Mouse (Mus musculus) neural tube, embryonic 12.5 days (tissue): ENCODE measurements around the gene Myh1. TPM values are rescaled to one million over a fixed set of nuclear protein-coding genes. Genes with fewer than 3 reads are reported as not detected.

ENCODE experiments used
- ATAC-seq: fragments of 200-750 bp; cut with Nextera tagmentation; 2 replicates; pipeline ENCODE4 v1.8.0; 2017; ENCODE audit warnings: low read depth, mild to moderate bottlenecking, moderate TSS enrichment, moderate library complexity; ENCODE audit not compliant: low FRiP score
- H3K27ac ChIP-seq: fragments of 300-500 bp; sonication (generic); 2 replicates; pipeline ENCODE4 v1.5.1; 2016
- H3K27me3 ChIP-seq: fragments of 300-500 bp; sonication (generic); replicated peaks from 2 replicates; pipeline ENCODE4 v1.6.1; 2016; ENCODE audit warnings: mild to moderate bottlenecking
- H3K36me3 ChIP-seq: fragments of 300-500 bp; sonication (generic); 2 replicates; pipeline ENCODE4 v1.6.1; 2016; ENCODE audit warnings: mild to moderate bottlenecking
- H3K4me1 ChIP-seq: fragments of 300-500 bp; sonication (generic); 2 replicates; pipeline ENCODE4 v1.6.1; 2016
- H3K4me2 ChIP-seq: fragments of 300-500 bp; sonication (generic); replicated peaks from 2 replicates; pipeline ENCODE4 v1.6.1; 2016; ENCODE audit warnings: mild to moderate bottlenecking
- H3K4me3 ChIP-seq: fragments of 300-500 bp; sonication (generic); 2 replicates; pipeline ENCODE4 v1.5.1; 2016
- H3K9ac ChIP-seq: fragments of 300-500 bp; sonication (generic); 2 replicates; pipeline ENCODE4 v1.6.1; 2016; ENCODE audit warnings: mild to moderate bottlenecking
- H3K9me3 ChIP-seq: fragments of 300-500 bp; sonication (generic); 2 replicates; pipeline ENCODE4 v1.6.1; 2016; ENCODE audit warnings: mild to moderate bottlenecking
- WGBS: fragments of 180-500 bp; shearing (Covaris S2); methylation state at CpG from one replicate; pipeline ENCODE4 v1.1.7; 2016; 5-methylcytosine and 5-hydroxymethylcytosine counted together
- polyA plus RNA-seq: library from polyadenylated mRNA; unstranded; fragments of >200 nt; fragmentation: Nextera tagmentation; extraction: Ambion mirVana; gene quantifications from 2 replicates; pipeline ENCODE4 v1.2.1, GENCODE M21; 2016

The Myh1 gene
- 0.04 TPM in 1 of 2 replicates, not detected in the other for polyA plus RNA-seq

- H3K4me1 ChIP-seq = no peaks in the 10 kb centered on the region
- H3K4me2 ChIP-seq = no peak within 1 kb of the TSS
- no peak within 1 kb of the TSS for H3K27ac ChIP-seq
- WGBS = 88% methylated on average over 4 of the region's 4 CpGs
- no peaks in the 10 kb centered on the region for H3K27me3 ChIP-seq
- ATAC-seq = no peak
- H3K4me3 ChIP-seq = no peak within 1 kb of the TSS
- H3K36me3 ChIP-seq = no peaks in the 10 kb centered on the region
- H3K9ac ChIP-seq = no peak within 1 kb of the TSS
- no peaks in the 10 kb centered on the region for H3K9me3 ChIP-seq
Observed at GRCm38 (mm10) chr11:67199752-67200151, at the start of gene Myh1. Gene Myh1 (plus strand): TSS chr11:67200052.

- ATAC-seq = no peak
- Histone ChIP-seq H3K9ac (no peak overlapping the region), H3K4me3 (no peak overlapping the region), H3K27ac (no peak overlapping the region), H3K4me1 (no peaks in the 10 kb centered on the region), H3K9me3 (no peaks in the 10 kb centered on the region), H3K4me2 (no peak overlapping the region), H3K36me3 (no peaks in the 10 kb centered on the region), H3K27me3 (no peaks in the 10 kb centered on the region)
- 90% methylated on average over 2 of the region's 2 CpGs for whole genome bisulfite sequencing
Observed at GRCm38 (mm10) chr11:67150237-67150636, 49.6 kb upstream of the Myh1 start.

GRCm38 (mm10) chr11:67151159-67151558 is 48.7 kb upstream of the Myh1 start:
- Histone ChIP-seq H3K4me1 (no peaks in the 10 kb centered on the region), H3K4me3 (no peak overlapping the region), H3K4me2 (no peak overlapping the region), H3K27me3 (no peaks in the 10 kb centered on the region), H3K9ac (no peak overlapping the region), H3K36me3 (no peaks in the 10 kb centered on the region), H3K9me3 (no peaks in the 10 kb centered on the region), H3K27ac (no peak overlapping the region)
- 78% methylated on average over 3 of the region's 3 CpGs for WGBS
- no peak for ATAC-seq

DNA sequence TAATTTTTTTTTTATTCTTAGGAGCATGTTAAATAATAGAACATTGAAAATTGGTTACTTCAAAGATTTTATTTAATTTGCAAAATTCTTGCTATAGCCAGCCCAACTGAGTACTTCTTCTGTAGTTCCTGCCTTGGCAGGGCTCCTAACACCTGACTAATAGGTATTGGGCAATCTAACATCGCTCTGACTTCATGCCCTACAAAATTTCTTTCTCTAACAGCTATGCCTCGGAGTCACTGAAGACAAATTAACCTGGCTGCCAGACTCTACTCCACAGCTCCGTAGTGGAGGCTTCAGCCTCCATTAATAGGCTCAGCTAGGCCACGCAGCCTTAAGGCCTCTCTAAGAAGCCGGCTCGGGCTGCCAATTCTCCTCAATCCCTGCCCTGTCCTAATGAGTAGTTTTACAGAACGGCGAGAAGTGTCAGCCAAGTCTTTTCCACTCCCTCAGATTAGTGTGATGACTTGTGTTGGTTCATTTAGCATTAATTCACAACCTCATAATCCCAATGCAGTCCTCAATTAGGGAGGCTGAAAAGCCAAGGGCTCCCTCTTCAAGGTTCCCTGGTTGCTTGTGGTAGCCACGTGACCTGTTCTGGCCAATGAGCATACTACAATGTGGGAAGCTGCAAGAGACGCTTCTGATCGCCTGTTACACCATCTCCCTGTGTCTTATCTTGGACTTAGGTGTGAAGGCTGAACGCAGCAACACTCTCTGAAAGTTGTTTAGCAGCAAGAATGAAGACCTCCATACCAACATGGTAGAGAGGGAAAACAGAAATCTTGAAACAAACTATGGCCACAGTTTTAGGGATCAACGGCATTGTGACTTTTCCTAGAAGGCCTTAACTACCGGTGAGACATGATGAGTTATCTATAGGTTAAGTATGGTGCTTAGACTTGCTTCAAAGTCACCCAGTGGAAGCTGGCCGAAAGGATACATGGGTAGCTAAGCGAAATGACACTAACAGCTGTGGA is 47.9 kb upstream of the Myh1 start:
- H3K9me3 ChIP-seq = no peaks in the 10 kb centered on the region
- no peak overlapping the region for H3K9ac ChIP-seq
- H3K4me1 ChIP-seq = no peaks in the 10 kb centered on the region
- no peak for ATAC-seq
- WGBS = 91% methylated on average over 16 of the region's 16 CpGs
- H3K4me2 ChIP-seq = no peak overlapping the region
- H3K4me3 ChIP-seq = no peak overlapping the region
- no peak overlapping the region for H3K27ac ChIP-seq
- H3K27me3 ChIP-seq = no peaks in the 10 kb centered on the region
- no peaks in the 10 kb centered on the region for H3K36me3 ChIP-seq

DNA sequence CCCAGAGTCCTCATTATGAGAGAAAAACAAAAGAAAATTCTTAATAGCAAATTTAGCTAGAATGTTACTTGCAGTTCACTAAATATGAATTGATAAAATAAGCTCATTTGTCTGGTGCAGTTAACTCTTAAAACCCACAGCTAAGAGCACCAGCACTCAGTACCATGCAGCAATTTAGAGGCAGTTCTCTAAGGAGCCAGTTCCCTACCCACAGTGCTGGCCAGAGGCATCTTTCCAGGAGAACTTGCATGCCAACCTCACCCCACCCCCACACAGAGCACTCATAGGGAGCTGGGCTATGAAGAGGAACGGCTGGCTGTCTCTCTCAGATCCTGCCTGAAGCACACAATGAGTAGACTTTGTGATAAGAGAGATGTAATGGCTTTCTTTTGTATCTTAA is 46.7 kb upstream of the Myh1 start:
- Histone ChIP-seq H3K4me2 (no peak overlapping the region), H3K9me3 (no peaks in the 10 kb centered on the region), H3K27me3 (no peaks in the 10 kb centered on the region), H3K9ac (no peak overlapping the region), H3K4me3 (no peak overlapping the region), H3K27ac (no peak overlapping the region), H3K36me3 (no peaks in the 10 kb centered on the region), H3K4me1 (no peaks in the 10 kb centered on the region)
- no peak for ATAC-seq
- 19% methylated on average over 1 of the region's 1 CpGs for WGBS

DNA sequence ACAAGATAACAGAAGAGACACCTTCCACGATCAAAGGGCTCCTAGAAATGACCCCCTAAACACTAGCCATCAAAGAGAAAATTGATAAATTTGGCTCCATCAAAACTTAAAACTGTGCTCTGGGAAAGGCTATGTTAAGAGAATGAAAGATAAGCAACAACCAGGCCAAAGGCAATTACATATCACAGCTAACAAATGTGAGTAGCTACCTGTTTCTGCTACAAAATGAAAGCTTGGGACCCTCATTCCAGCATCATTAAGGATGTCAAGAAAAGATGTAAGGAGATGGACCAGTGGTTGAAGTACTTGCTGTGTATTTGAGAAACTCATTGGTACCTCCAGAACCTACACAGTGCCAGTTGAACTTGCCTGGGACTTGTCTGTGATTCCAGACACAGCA is 46.0 kb upstream of the Myh1 start:
- Histone ChIP-seq H3K9me3 (no peaks in the 10 kb centered on the region), H3K4me3 (no peak overlapping the region), H3K36me3 (no peaks in the 10 kb centered on the region), H3K27ac (no peak overlapping the region), H3K4me2 (no peak overlapping the region), H3K27me3 (no peaks in the 10 kb centered on the region), H3K9ac (no peak overlapping the region), H3K4me1 (no peaks in the 10 kb centered on the region)
- 85% methylated on average over 1 of the region's 1 CpGs for WGBS
- no peak for ATAC-seq

DNA sequence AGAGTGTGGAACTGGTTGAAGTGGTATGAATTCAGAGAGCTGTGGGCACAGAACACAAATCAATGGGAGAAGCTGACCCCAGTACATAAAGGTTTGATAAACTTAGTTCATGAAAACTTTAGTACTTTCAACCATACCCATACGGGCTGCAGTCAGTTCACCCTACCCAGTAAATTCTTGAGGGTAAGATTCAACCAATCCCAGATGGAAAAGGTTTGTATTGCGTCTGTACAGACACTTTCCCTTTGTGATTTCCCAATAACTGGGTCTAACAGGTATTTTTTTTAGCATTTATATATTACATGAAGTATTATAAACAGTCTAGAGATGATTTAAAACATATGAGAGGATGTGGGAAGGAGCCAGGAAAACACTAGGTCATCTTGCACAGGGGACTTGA is 44.2 kb upstream of the Myh1 start:
- H3K27me3 ChIP-seq = no peaks in the 10 kb centered on the region
- H3K4me2 ChIP-seq = no peak overlapping the region
- no peaks in the 10 kb centered on the region for H3K9me3 ChIP-seq
- no peak overlapping the region for H3K27ac ChIP-seq
- no peak overlapping the region for H3K9ac ChIP-seq
- no peak for ATAC-seq
- H3K4me1 ChIP-seq = no peaks in the 10 kb centered on the region
- H3K4me3 ChIP-seq = no peak overlapping the region
- no peaks in the 10 kb centered on the region for H3K36me3 ChIP-seq
- WGBS = 93% methylated on average over 2 of the region's 2 CpGs

DNA sequence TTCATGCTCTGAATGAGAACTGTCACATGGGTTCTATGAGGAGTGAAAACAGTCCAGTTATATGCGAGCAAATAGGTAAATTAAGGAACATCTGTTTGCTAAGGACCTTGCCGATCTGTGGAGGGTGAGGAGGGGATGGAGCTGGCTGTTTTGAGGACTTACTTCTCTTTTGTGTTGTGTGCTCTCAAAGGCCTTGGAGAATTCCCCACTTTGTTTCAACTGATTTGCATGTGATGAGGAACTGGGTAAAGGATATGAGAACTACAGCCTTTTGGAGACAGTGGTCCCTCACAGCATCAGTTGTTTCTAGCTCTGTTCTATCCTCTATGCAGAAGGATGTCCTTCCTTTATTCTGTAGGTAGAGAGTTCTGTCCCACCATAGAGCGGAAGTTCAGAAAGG is 39.7 kb upstream of the Myh1 start:
- H3K4me1 ChIP-seq = no peaks in the 10 kb centered on the region
- no peaks in the 10 kb centered on the region for H3K27me3 ChIP-seq
- no peak overlapping the region for H3K4me3 ChIP-seq
- H3K4me2 ChIP-seq = no peak overlapping the region
- no peak overlapping the region for H3K27ac ChIP-seq
- H3K9me3 ChIP-seq = no peaks in the 10 kb centered on the region
- no peaks in the 10 kb centered on the region for H3K36me3 ChIP-seq
- ATAC-seq = no peak
- H3K9ac ChIP-seq = no peak overlapping the region
- WGBS = 89% methylated on average over 3 of the region's 3 CpGs

- ATAC-seq = no peak
- Histone ChIP-seq H3K4me1 (no peaks in the 10 kb centered on the region), H3K27me3 (no peaks in the 10 kb centered on the region), H3K36me3 (no peaks in the 10 kb centered on the region), H3K4me2 (no peak overlapping the region), H3K9me3 (no peaks in the 10 kb centered on the region), H3K27ac (no peak overlapping the region), H3K4me3 (no peak overlapping the region), H3K9ac (no peak overlapping the region)
- 89% methylated on average over 4 of the region's 4 CpGs for WGBS
Observed at GRCm38 (mm10) chr11:67163701-67164100, 36.2 kb upstream of the Myh1 start.

GRCm38 (mm10) chr11:67164851-67165250 is 35.0 kb upstream of the Myh1 start:
- H3K4me1 ChIP-seq = no peaks in the 10 kb centered on the region
- no peak overlapping the region for H3K27ac ChIP-seq
- H3K4me2 ChIP-seq = no peak overlapping the region
- WGBS = 67% methylated on average over 5 of the region's 5 CpGs
- no peak overlapping the region for H3K9ac ChIP-seq
- H3K4me3 ChIP-seq = no peak overlapping the region
- no peaks in the 10 kb centered on the region for H3K36me3 ChIP-seq
- no peak for ATAC-seq
- H3K9me3 ChIP-seq = no peaks in the 10 kb centered on the region
- H3K27me3 ChIP-seq = no peaks in the 10 kb centered on the region

GRCm38 (mm10) chr11:67169301-67169700 is 30.6 kb upstream of the Myh1 start:
- no peaks in the 10 kb centered on the region for H3K9me3 ChIP-seq
- H3K27ac ChIP-seq = no peak overlapping the region
- no peak overlapping the region for H3K4me3 ChIP-seq
- no peak overlapping the region for H3K9ac ChIP-seq
- WGBS = 53% methylated on average over 5 of the region's 5 CpGs
- H3K4me2 ChIP-seq = no peak overlapping the region
- H3K36me3 ChIP-seq = no peaks in the 10 kb centered on the region
- H3K27me3 ChIP-seq = no peaks in the 10 kb centered on the region
- no peak for ATAC-seq
- no peaks in the 10 kb centered on the region for H3K4me1 ChIP-seq

- no peaks in the 10 kb centered on the region for H3K9me3 ChIP-seq
- WGBS = 83% methylated on average over 14 of the region's 14 CpGs
- no peak within 1 kb of the TSS for H3K4me2 ChIP-seq
- no peaks in the 10 kb centered on the region for H3K27me3 ChIP-seq
- H3K4me3 ChIP-seq = no peak within 1 kb of the TSS
- no peaks in the 10 kb centered on the region for H3K36me3 ChIP-seq
- H3K4me1 ChIP-seq = no peaks in the 10 kb centered on the region
- no peak for ATAC-seq
- H3K9ac ChIP-seq = no peak within 1 kb of the TSS
- no peak within 1 kb of the TSS for H3K27ac ChIP-seq
Observed at GRCm38 (mm10) chr11:67170727-67171126, 29.1 kb upstream of the Myh1 start, which contains the start of gene Myh2. Gene Myh2 (plus strand): TSS chr11:67171027.

DNA sequence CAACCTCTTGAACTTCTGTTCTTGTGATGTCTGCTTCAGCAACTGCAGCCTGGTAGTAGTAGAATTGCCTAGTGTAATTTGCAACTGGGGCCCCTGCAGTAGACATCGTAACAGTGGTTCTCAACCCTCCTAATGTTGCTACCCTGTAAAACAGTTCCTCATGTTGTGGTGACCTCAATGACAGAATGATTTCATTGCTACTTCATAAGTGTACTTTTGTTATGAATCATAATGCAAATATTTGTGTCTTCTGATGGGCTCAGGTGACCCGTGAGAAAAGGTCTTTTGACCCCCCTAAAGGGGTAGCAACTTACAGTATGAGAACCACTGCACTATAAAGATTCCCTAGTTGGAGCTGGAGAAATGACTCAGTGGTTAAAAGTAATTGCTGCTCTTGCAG is 27.4 kb upstream of the Myh1 start:
- H3K27ac ChIP-seq = no peak overlapping the region
- ATAC-seq = no peak
- H3K9ac ChIP-seq = no peak overlapping the region
- no peaks in the 10 kb centered on the region for H3K9me3 ChIP-seq
- H3K27me3 ChIP-seq = no peaks in the 10 kb centered on the region
- WGBS = 89% methylated on average over 2 of the region's 2 CpGs
- no peaks in the 10 kb centered on the region for H3K4me1 ChIP-seq
- H3K4me3 ChIP-seq = no peak overlapping the region
- H3K36me3 ChIP-seq = no peaks in the 10 kb centered on the region
- H3K4me2 ChIP-seq = no peak overlapping the region
